Mouse (Mus musculus) left cerebral cortex, adult 2 months (tissue): Measurements from ENCODE around the gene Gm11487. TPM values are rescaled to one million over a fixed set of nuclear protein-coding genes. Genes with fewer than 3 reads are reported as not detected.
"Not testable (repeated sequence)": the region's sequence is repeated elsewhere in the genome, so short reads cannot be mapped to it uniquely, and the experiment has no call there.

Experiments
- DNase-seq, 2 experiments: peaks; one replicate each; pipeline ENCODE4 v3.0.0; 2021 to 2022; ENCODE audit warnings: low spot score in 2 of 2, mixed read lengths in 1 of 2; ENCODE audit errors: extremely low spot score in 1 of 2
- H3K27ac ChIP-seq: fragments of 200-600 bp; 2 replicates; pipeline ENCODE4 v1.8.1; 2022
- H3K4me3 ChIP-seq: fragments of 200-600 bp; 2 replicates; pipeline ENCODE4 v1.8.1; 2022
- CTCF ChIP-seq: fragments of 200-600 bp; IDR thresholded peaks from 2 replicates; pipeline ENCODE4 v1.8.1; 2022; ENCODE audit warnings: antibody characterized with exemption, mild to moderate bottlenecking, moderate library complexity
- intact Hi-C: fragments of 180-260 bp; cut with DNase I; formaldehyde crosslinking; loops from one replicate; pipeline ENCODE4 v1.15.1; 2025
- long read RNA-seq, 2 experiments: library from polyadenylated mRNA; stranded (forward); transcript quantifications; one replicate each; pipeline ENCODE4 v2.0.0; 2021; ENCODE audit warnings: borderline mapping rate in 2 of 2
- total RNA-seq, 2 experiments: library from RNA; stranded (reverse); gene quantifications; 2 replicates each; pipeline ENCODE4 v1.2.3; 2021

Gene Gm11487
- total RNA-seq = not detected
- long read RNA-seq, experiment 1 = 0 reads
- long read RNA-seq, experiment 2 = 0 reads

DNA sequence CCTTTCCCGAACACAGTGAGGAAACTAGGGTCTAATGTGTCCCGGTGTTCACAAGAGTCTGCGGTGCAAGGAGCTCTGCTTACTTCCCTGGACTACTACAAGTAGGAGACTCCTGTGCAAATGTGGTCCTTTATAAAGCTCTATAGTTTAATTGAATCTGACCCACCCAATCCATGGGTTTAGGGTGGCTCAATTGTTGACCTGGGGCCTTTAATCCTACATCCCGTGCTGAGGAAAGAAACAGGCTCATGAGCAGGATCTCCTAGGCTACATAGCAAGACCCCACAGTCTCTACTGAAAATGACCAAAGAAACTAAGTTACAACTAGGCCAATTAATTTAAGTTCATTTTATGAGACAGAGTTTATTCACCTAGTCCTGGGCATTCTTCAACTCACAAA is at the start of gene Gm11487:
Gene Gm11487, minus strand, starts transcription at position 101 of the 400 bp plus-strand sequence.
- intact Hi-C loops, H3K4me3 ChIP-seq, DNase-seq, H3K27ac ChIP-seq: not testable (repeated sequence)

DNA sequence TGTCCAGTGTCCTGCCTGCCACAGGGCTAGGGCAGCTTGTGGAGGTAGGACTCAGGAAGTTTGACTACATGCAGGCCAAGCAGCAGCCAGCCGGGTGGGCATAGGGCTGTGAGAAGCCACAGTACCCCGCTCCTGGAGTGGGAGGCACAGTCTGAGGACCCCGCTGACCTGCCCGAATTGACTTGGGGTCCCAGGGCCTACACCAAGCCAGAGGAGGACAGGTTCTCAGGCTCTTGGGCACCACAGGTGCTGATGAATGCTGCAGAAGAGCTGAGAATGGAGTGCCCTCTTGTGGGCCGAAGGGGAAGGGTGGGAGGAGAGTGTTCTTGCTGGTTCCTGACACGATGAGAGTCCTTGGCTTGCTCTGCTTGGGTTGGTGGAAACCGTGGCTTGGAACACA is 39.8 kb upstream of the Gm11487 start:
- Histone ChIP-seq H3K4me3 (no peak overlapping the region), H3K27ac (no peak overlapping the region)
- TF ChIP-seq CTCF = peak; percentile 51
- DNase-seq = peak; percentile 10 to 27
- intact Hi-C loops = no loop called here

DNA sequence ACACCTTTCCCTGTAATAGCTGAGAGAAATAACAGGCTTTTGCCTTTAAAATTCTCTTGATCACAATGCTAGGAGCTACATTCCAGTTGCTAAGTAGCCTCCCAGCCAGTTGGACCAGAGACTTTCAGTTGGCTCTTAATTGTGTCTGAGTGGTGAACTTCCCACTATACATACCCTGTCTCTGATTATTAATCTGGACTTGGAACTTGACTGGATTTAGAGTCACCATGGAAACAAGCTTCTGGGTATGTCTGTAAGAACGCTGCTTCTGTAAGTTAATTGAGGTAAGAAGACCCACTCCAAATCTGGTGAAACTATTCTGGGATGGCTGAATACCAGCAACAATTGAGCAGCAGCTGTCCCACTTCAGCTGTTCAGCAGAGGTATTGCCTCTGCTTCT is 37.7 kb upstream of the Gm11487 start:
- Histone ChIP-seq H3K27ac (no peak overlapping the region), H3K4me3 (no peak overlapping the region)
- TF ChIP-seq CTCF = no peak
- no peak for DNase-seq
- intact Hi-C loops = no loop called here

DNA sequence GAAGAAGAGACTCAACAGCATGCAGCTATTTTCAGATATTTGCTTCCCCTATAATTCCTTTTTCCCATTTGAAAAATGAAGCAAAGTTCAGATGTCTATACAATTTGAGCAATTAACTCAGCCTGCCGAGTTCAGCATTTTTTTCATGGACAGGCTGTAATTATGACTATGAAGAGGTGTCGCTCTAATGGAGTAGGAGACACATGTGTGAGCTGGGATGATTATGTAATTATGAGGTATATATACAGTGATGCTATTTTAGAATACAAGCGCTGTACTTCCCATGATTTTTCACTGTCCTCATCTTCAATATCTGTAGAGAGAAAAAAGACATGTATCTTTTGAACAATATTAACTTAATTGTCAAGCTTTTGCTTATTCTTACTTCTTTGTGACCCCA is 21.0 kb upstream of the Gm11487 start:
- Histone ChIP-seq H3K4me3 (no peak overlapping the region), H3K27ac (no peak overlapping the region)
- intact Hi-C loops = no loop called here
- DNase-seq = no peak
- no peak for TF ChIP-seq CTCF

DNA sequence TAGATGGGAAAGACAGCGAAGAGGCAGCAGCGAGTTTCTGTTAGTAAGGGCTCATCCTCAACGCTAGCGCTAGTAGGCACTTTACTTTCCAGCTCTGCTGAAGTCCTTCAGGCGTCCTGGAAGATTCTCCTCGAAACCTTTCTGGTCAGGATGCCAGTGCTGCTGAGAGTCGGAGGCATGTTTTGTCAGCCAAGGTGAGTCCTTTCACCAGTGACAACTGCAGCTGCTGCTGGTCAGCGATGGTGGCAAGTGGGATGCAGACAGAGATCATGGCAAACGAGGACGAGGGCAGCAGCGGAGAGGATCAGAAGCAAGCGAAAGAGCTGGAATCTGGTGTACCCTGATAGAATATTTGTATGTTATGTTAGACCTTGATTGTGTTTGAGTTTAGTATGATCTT is 18.2 kb upstream of the Gm11487 start:
- H3K4me3 ChIP-seq = no peak overlapping the region
- TF ChIP-seq CTCF = no peak
- no peak for DNase-seq
- no peak overlapping the region for H3K27ac ChIP-seq
- intact Hi-C loops = no loop called here

DNA sequence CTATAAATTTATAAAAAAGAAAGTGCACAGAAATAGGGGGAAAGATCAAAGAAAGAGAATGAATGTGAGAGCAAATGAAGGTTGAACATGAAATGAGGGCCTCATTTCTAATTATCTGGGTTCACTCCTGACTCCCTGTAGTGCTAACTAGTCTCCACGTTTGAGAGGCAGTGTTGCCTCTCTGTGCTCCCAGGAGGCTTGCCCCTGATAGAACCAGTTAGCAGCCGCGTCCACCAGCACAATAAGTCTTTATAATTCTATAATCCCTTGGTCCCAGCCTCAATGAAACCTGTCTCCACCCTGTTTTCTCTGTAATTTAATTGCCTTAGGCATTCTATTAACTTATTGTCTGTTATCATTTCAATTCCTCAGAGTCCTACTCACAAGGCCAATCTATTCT is 38.3 kb downstream of the Gm11487 start:
- Histone ChIP-seq H3K27ac (no peak overlapping the region), H3K4me3 (no peak overlapping the region)
- no peak for TF ChIP-seq CTCF
- intact Hi-C loops = no loop called here
- DNase-seq = no peak

Other genes with a start within 250 kb of the Gm11487 start
- gene Gm11238, start 202.8 kb upstream of the Gm11487 start, total RNA-seq = not detected
- not detected for gene Gm11237, start 217.9 kb upstream of the Gm11487 start, total RNA-seq
- not detected for gene Gm11236, start 233.0 kb upstream of the Gm11487 start, total RNA-seq